Mouse (Mus musculus) bone marrow, adult 2 months (tissue): Measurements from ENCODE around the gene Abcg8.

ENCODE experiments used
- CTCF ChIP-seq: fragments of 200-500 bp; IDR thresholded peaks from 2 replicates; pipeline ENCODE4 v1.5.1; 2011; ENCODE audit warnings: low read length, control low read depth; ENCODE audit not compliant: control insufficient read depth, insufficient read depth
- POLR2A ChIP-seq: fragments of 200-500 bp; IDR thresholded peaks from 2 replicates; pipeline ENCODE4 v1.6.1; 2011; ENCODE audit warnings: low read depth, mild to moderate bottlenecking, control low read depth, low read length, borderline replicate concordance; ENCODE audit not compliant: control insufficient read depth

GRCm38 (mm10) chr17:84744256-84744655 is 68.2 kb downstream of the Abcg8 start:
- TF ChIP-seq POLR2A (no peak), CTCF (no peak)
